Mouse (Mus musculus) gastrocnemius, postnatal 36 days (tissue): ENCODE measurements around the gene Cep131. TPM values are rescaled to one million over a fixed set of nuclear protein-coding genes. Genes with fewer than 3 reads are reported as not detected.

Experiments used
- DNase-seq, 2 experiments: peaks; one replicate each; pipeline ENCODE4 v3.0.0; 2022
- intact Hi-C: fragments of 180-260 bp; cut with DNase I; formaldehyde crosslinking; loops from one replicate; pipeline ENCODE4 v1.15.1; 2025
- microRNA-seq, 2 experiments: library from miRNA; unstranded; fragments of <30 nt; microRNA quantifications; one replicate each; pipeline ENCODE4 v1.2.0; 2021
- total RNA-seq, 2 experiments: library from RNA; stranded (reverse); gene quantifications; 2 replicates each; pipeline ENCODE4 v1.2.3; 2021

The Cep131 gene
- total RNA-seq, 2 experiments from 2014 or later: 6.6 to 8.0 TPM

GRCm38 (mm10) chr11:120030145-120030901, 56.3 kb downstream of the Cep131 start:
- intact Hi-C loops: loop anchor here (2.0 kb wide), 2 partner anchors 34 to 70 kb away; no protein-coding TSS in a partner anchor
- DNase-seq: no peak

- intact Hi-C loops: loop anchor here (2.0 kb wide), 2 partner anchors 35 to 71 kb away; no protein-coding TSS in a partner anchor
- no peak for DNase-seq
Measured at GRCm38 (mm10) chr11:120029431-120030144, 57.0 kb downstream of the Cep131 start.

GRCm38 (mm10) chr11:120028319-120029092, 58.1 kb downstream of the Cep131 start:
- no peak for DNase-seq
- intact Hi-C loops: no loop called here

GRCm38 (mm10) chr11:120026941-120027340, 59.7 kb downstream of the Cep131 start:
- no peak for DNase-seq
- intact Hi-C loops: no loop called here

GRCm38 (mm10) chr11:120022841-120023240, 63.8 kb downstream of the Cep131 start:
- intact Hi-C loops: no loop called here
- DNase-seq: no peak

GRCm38 (mm10) chr11:120022216-120022615, 64.4 kb downstream of the Cep131 start:
- intact Hi-C loops: no loop called here
- DNase-seq: no peak

- intact Hi-C loops: no loop called here
- no peak for DNase-seq
Measured at GRCm38 (mm10) chr11:120021367-120021766, 65.3 kb downstream of the Cep131 start.

- intact Hi-C loops: no loop called here
- DNase-seq: no peak
Measured at GRCm38 (mm10) chr11:120019542-120020440, 66.8 kb downstream of the Cep131 start.

GRCm38 (mm10) chr11:120017011-120017410, 69.6 kb downstream of the Cep131 start:
- intact Hi-C loops: no loop called here

GRCm38 (mm10) chr11:120014758-120015157, 71.9 kb downstream of the Cep131 start:
- intact Hi-C loops: no loop called here
- no peak for DNase-seq

More at GRCm38 (mm10) chr11:120017011-120017410, 69.6 kb downstream of the Cep131 start:
- no peak for DNase-seq

Small RNAs within 50 kb of the gene (microRNA-seq; reads per million reads assigned to microRNA genes)
- gene Gm25948: 0 reads per million in 2 experiments
- 0 reads per million in 2 experiments for gene Mir3065
- gene Mir338: 0 reads per million in 2 experiments

Other genes starting within 250 kb of the Cep131 start
- 10 to 100 TPM; 23.6 to 28.6 TPM for gene Chmp6, start 173.4 kb downstream of the Cep131 start, total RNA-seq
- gene Baiap2, start 144.1 kb downstream of the Cep131 start, total RNA-seq: 1 to 10 TPM; 1.8 to 2.6 TPM
- gene Aatk, start 39.7 kb downstream of the Cep131 start, total RNA-seq: 1 to 10 TPM; 3.2 to 4.1 TPM
- 1 to 10 TPM; 4.2 to 5.6 TPM for gene Tepsin, start 11.9 kb upstream of the Cep131 start, total RNA-seq
- 10 to 100 TPM; 32.1 to 32.9 TPM for gene Ndufaf8, start 12.1 kb upstream of the Cep131 start, total RNA-seq
- gene Slc38a10, start 64.5 kb upstream of the Cep131 start, total RNA-seq: 10 to 100 TPM; 43.0 to 43.4 TPM
- 1 to 10 TPM; 2.3 to 4.1 TPM for gene Bahcc1, start 146.1 kb upstream of the Cep131 start, total RNA-seq